Mouse (Mus musculus): ENCODE measurements around the gene F7. TPM values are rescaled to one million over a fixed set of nuclear protein-coding genes. Genes with fewer than 3 reads are reported as not detected.

Gene F7
- polyA plus RNA-seq (2012; rRNA removed; ENCODE audit: low replicate concordance) = 0.08 and 0.09 TPM in 2 replicates

DNA sequence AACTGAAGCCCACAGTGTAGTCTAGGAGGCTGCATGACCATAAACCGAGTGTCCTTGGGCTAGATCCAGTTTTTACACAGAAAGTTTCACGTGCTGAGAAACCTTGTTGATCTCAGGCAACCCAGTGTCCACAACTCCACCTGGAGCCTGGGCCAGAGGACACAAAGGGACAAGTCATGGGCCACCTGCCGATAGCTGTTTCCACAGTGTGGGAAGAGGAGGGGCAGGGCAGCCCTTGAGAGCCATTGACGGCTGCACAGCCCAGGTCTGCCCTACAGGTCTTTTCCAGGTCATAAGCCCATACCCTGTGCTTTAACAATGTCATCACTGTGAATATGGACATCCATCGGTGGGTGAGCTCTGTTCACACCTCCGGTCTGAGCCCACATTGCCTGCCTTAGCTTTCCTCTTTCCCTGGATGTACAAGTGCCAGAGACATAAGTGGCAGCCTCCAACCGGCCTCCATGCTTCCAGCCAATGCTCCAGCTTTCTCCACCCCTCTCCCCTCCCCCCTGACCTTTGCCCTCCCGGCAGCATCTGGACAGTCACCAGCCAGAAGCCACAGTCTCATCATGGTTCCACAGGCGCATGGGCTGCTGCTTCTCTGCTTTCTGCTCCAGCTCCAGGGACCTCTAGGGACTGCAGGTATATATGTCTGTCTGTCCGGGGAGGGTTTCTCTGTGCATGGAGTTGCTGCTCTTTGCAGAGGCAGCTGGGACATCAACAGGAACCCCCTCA is at the start of gene F7:
Gene F7, plus strand, starts transcription at position 548 of the 738 bp plus-strand sequence.

DNA sequence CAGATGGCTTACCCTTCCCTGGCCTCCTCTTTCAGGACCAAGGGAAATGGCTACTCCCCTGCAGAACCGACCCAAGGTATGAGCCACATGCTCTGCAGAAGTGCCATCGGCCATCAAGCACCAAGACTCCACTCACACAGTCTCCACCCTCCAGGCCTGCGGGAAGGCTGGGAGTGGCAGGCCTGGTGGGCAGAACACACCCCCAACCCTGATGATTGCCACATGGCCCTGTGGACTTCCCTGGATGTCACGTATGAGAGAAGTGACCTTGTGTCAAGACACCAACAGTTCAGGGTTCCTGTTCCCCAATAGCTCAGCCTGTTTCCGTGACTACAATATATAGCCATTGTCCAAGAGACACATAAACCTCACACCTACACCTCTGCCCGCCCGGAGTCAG is 11.2 kb downstream of the F7 start, which contains the start of gene F10:
Gene F10, plus strand, starts transcription at position 294 of the 400 bp plus-strand sequence.

DNA sequence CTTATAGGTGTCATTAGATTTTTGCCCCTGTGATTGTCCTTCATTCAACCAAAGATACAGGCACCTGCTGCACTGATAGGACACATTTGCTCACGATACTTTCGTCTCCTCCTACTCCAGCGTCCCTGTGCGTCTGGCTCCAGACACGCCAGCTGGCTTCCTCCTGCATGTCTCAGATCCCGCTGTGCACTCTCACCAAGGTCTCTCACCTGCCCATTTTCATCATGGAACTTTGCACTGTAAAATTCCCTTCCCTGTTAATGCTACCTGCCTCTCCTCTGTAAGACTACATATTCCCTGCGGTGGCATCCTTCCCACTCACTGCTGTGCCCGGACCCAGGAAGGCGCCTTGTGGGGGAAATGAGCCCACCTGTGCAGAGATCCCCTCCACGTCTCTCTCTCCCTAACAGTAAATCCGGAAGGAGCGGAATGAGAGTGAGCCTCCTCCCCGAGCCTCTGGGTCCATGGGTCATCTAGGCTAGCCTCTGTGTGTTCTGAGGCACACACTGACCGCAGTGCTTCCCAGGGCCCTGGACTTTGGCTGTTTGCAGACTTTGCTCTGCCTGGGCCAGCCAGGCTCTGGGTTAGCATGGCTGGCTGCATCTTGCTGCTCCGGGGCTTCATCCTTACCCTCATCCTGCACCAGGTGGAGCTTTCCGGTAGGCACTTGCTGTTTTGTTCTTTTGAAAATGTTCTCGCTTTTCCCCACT is 34.8 kb downstream of the F7 start, which contains the start of gene Proz:
Gene Proz, plus strand, starts transcription at position 474 of the 710 bp plus-strand sequence.

Other genes with a start within 250 kb of the F7 start
- 5.7 and 7.8 TPM in 2 replicates for gene Mcf2l, start 152.2 kb upstream of the F7 start, polyA plus RNA-seq (2012; rRNA removed; ENCODE audit: low replicate concordance)
- gene F10, start 11.3 kb downstream of the F7 start, polyA plus RNA-seq (2012; rRNA removed; ENCODE audit: low replicate concordance) = 0.64 and 0.95 TPM in 2 replicates
- gene Proz, start 34.9 kb downstream of the F7 start, polyA plus RNA-seq (2012; rRNA removed; ENCODE audit: low replicate concordance) = 21.5 and 23.6 TPM in 2 replicates
- gene Pcid2, start 79.4 kb downstream of the F7 start, polyA plus RNA-seq (2012; rRNA removed; ENCODE audit: low replicate concordance) = 13.3 and 14.6 TPM in 2 replicates
- 26.2 and 27.9 TPM in 2 replicates for gene Cul4a, start 79.6 kb downstream of the F7 start, polyA plus RNA-seq (2012; rRNA removed; ENCODE audit: low replicate concordance)
- 250 and 529 TPM in 2 replicates for gene Lamp1, start 133.1 kb downstream of the F7 start, polyA plus RNA-seq (2012; rRNA removed; ENCODE audit: low replicate concordance)
- 25.9 and 43.3 TPM in 2 replicates for gene Grtp1, start 174.6 kb downstream of the F7 start, polyA plus RNA-seq (2012; rRNA removed; ENCODE audit: low replicate concordance)
- not detected in 2 replicates for gene Adprhl1, start 228.1 kb downstream of the F7 start, polyA plus RNA-seq (2012; rRNA removed; ENCODE audit: low replicate concordance)

Data from duodenum, adult 2 months (tissue).